Mouse (Mus musculus): ENCODE measurements around the gene Tbata.

DNA sequence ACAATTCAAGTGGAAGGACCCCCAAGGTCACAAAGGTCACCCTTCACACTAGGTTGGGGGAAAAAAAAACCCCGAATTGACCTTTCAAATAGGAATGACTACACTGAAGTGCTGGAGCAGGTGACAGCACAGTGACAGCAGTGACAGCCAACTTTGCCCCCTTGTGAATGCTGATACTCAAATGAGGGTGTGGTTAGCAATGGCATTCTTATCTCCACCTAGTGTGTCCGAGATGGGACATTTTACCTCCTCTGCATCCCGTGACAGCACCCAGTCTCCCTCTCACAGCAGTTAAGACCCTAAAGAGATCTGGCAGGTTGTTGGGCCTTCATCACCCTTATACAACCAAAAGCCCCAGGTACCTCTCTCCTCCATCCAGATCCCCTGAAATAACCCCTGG lies 22.3 kb upstream of the Tbata start:
- TF ChIP-seq CTCF (IDR thresholded peaks at IDR 0.05; ENCODE audit: extremely low read depth, insufficient read depth, insufficient read length, insufficient replicate concordance), result no peak
- no peak for TF ChIP-seq POLR2A (IDR thresholded peaks at IDR 0.05; ENCODE audit: low read depth, low read length)
